Mouse (Mus musculus) embryo, embryonic 10 days (tissue): Measurements from ENCODE around the gene Cox6a1.

Experiments used
- DNase-seq: peaks from one replicate; pipeline ENCODE4 v3.0.0-alpha.2; 2015; ENCODE audit warnings: low spot score

The Cox6a1 gene

DNA sequence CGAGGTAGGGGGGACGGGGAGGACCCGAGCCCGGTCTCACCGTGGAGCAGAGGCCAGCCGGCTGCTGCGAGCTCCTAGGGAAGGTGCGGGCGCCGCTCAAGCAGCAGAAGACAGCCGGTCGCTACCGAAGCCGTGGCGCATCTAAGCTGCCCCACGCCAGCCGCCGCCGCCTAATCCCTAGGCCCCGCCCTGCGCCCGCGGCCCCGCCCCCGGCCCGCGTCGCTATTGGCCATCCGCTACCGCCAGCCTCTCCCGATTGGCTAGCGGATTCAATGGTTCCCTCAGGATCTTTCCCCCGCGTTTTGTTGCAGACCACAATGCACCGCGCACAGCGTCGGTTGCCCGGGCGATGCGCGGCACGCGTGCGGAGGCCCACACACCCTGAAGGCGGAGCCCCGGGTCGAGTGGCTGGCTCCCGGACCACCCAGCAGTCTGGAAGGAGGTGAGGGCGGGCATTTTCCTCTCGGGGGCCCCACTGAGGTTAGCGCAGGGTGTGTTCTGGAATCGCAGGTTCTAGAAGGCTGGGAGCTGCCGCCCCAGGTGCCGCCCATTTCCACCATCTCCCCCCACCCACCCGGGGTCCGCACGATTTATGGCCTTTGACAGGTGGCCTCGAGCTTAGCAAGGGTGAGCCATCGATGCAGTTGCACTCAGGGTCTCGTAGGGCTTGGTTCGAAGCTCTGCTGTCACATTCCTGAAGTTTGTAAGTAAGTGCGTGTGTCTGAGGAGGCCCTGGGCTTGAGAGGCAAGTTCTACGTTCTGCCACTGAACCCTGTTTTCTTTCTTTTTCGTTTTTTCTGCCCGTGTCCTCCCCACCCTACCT is 47.8 kb downstream of the Cox6a1 start, which contains the start of gene Dynll1:
Dynll1 (minus strand) TSS at position 208 of the 823 bp plus-strand sequence.
- peak; percentile 100 for DNase-seq

DNA sequence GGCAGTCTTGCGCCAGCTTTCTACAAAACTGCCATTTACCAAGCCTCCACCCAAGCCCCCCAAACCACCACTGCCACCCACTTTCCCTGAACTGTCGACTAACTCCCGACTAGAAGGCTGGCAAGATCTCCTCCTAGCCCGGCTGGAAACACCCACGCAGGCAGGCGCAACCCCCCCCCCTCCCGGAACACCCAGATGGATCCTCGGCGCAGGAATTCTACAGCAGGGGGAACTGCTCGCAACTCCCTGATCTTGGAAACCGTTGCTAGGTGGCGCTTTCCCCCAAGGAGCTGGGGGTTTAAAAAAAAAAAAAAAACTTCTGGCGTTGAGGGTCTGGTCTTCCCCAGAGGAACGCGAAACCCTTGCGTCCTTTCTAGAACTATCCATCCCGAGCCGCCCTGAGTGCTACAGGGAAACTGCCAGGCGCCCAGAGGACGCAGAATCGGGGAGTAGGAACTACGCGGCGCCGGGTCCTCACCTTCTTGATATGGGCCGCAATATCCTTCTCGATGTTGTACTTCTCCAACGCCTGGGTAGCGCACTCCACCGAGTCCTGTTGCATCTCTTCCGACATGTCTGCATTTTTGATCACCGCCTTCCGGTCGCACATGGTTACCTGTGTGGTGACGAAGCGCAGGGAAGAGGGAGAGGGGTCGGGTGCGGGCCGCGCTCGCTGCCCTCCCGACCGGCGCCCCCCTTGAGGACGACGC is 48.6 kb downstream of the Cox6a1 start:
- peak; percentile 84 for DNase-seq

DNA sequence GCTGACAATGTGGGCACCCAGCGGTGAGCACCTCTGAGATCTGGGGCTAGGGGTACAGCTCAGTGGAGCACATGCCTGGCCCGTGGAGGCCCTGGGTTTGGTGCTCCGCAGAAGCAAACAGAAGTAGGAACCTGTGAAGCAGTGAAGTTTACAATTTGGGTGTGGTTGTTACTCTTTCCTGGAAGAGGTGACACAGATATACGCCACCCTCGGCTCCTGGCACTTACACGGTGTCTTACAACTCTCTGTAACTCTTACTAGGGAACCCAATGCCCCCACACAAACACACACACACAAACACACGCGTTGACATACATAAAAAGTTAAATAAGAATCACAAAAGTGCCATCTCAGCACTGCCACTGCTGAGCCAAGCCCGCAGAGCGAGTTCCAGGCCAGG is 52.4 kb downstream of the Cox6a1 start:
- no peak for DNase-seq
